Mouse (Mus musculus): Measurements from ENCODE around the gene Accsl. TPM values are rescaled to one million over a fixed set of nuclear protein-coding genes. Genes with fewer than 3 reads are reported as not detected.

The Accsl gene
- polyA plus RNA-seq, 1 experiment from 2014 or later: 0.15 TPM

- 0 out of 2 replicates have a peak, but pooled peaks have one; percentile 23 for ATAC-seq (ENCODE audit: insufficient read depth, low FRiP score)
- Histone ChIP-seq H3K9me3 (replicated peaks; ENCODE audit: control insufficient read depth, low read length) (no peaks in the 10 kb centered on the region), H3K4me3 (replicated peaks; ENCODE audit: low read length) (no peak overlapping the region), H3K36me3 (ENCODE audit: control insufficient read depth, insufficient read depth, low read length) (no peaks in the 10 kb centered on the region), H3K4me2 (ENCODE audit: low read depth, low read length) (no peak overlapping the region), H3K27me3 (ENCODE audit: control insufficient read depth, insufficient read depth, low read length) (no peaks in the 10 kb centered on the region), H3K27ac (ENCODE audit: low read length) (no peak overlapping the region), H3K9ac (ENCODE audit: low read length) (no peak overlapping the region), H3K4me1 (ENCODE audit: control insufficient read depth, insufficient read depth, low read length) (peaks cover 5% of the 10 kb centered on the region)
- 40% methylated on average over 4 of the region's 4 CpGs for WGBS
These were observed 1.9 kb upstream of the Accsl start for GRCm38 (mm10) chr2:93870842-93871241.

- 82% methylated on average over 11 of the region's 11 CpGs for WGBS
- Histone ChIP-seq H3K4me3 (replicated peaks; ENCODE audit: low read length) (no peak overlapping the region), H3K9me3 (replicated peaks; ENCODE audit: control insufficient read depth, low read length) (no peaks in the 10 kb centered on the region), H3K27me3 (ENCODE audit: control insufficient read depth, insufficient read depth, low read length) (no peaks in the 10 kb centered on the region), H3K9ac (ENCODE audit: low read length) (no peak overlapping the region), H3K4me2 (ENCODE audit: low read depth, low read length) (no peak overlapping the region), H3K36me3 (ENCODE audit: control insufficient read depth, insufficient read depth, low read length) (no peaks in the 10 kb centered on the region), H3K4me1 (ENCODE audit: control insufficient read depth, insufficient read depth, low read length) (peaks cover 2% of the 10 kb centered on the region; the same call in 1 of the 2 replicates), H3K27ac (ENCODE audit: low read length) (no peak overlapping the region)
- ATAC-seq (ENCODE audit: insufficient read depth, low FRiP score): no peak
These were observed 391 bp downstream of the Accsl start for GRCm38 (mm10) chr2:93868566-93868965.

- Histone ChIP-seq H3K9ac (ENCODE audit: low read length) (no peak overlapping the region), H3K36me3 (ENCODE audit: control insufficient read depth, insufficient read depth, low read length) (no peaks in the 10 kb centered on the region), H3K4me3 (replicated peaks; ENCODE audit: low read length) (no peak overlapping the region), H3K27me3 (ENCODE audit: control insufficient read depth, insufficient read depth, low read length) (no peaks in the 10 kb centered on the region), H3K4me2 (ENCODE audit: low read depth, low read length) (no peak overlapping the region), H3K9me3 (replicated peaks; ENCODE audit: control insufficient read depth, low read length) (no peaks in the 10 kb centered on the region), H3K4me1 (ENCODE audit: control insufficient read depth, insufficient read depth, low read length) (no peaks in the 10 kb centered on the region), H3K27ac (ENCODE audit: low read length) (no peak overlapping the region)
- 72% methylated on average over 4 of the region's 4 CpGs for WGBS
- ATAC-seq (ENCODE audit: insufficient read depth, low FRiP score): no peak
These were observed 5.7 kb downstream of the Accsl start for GRCm38 (mm10) chr2:93863229-93863628.

- H3K4me3 ChIP-seq (replicated peaks; ENCODE audit: low read length): no peak overlapping the region
- H3K27me3 ChIP-seq (ENCODE audit: control insufficient read depth, insufficient read depth, low read length): no peaks in the 10 kb centered on the region
- no peaks in the 10 kb centered on the region for H3K36me3 ChIP-seq (ENCODE audit: control insufficient read depth, insufficient read depth, low read length)
- H3K4me2 ChIP-seq (ENCODE audit: low read depth, low read length): no peak overlapping the region
- no peak overlapping the region for H3K27ac ChIP-seq (ENCODE audit: low read length)
- 0 out of 2 replicates have a peak, but pooled peaks cover 4% of the 10 kb centered on the region for H3K4me1 ChIP-seq (ENCODE audit: control insufficient read depth, insufficient read depth, low read length)
- ATAC-seq (ENCODE audit: insufficient read depth, low FRiP score): no peak
- WGBS: 70% methylated on average over 12 of the region's 12 CpGs
- no peak overlapping the region for H3K9ac ChIP-seq (ENCODE audit: low read length)
- no peaks in the 10 kb centered on the region for H3K9me3 ChIP-seq (replicated peaks; ENCODE audit: control insufficient read depth, low read length)
These were observed 10.1 kb downstream of the Accsl start for GRCm38 (mm10) chr2:93858845-93859244.

- no peak overlapping the region for H3K4me3 ChIP-seq (replicated peaks; ENCODE audit: low read length)
- H3K4me1 ChIP-seq (ENCODE audit: control insufficient read depth, insufficient read depth, low read length): peaks cover 16% of the 10 kb centered on the region
- H3K9me3 ChIP-seq (replicated peaks; ENCODE audit: control insufficient read depth, low read length): no peaks in the 10 kb centered on the region
- no peak overlapping the region for H3K4me2 ChIP-seq (ENCODE audit: low read depth, low read length)
- 84% methylated on average over 1 of the region's 1 CpGs for WGBS
- ATAC-seq (ENCODE audit: insufficient read depth, low FRiP score): no peak
- H3K9ac ChIP-seq (ENCODE audit: low read length): no peak overlapping the region
- H3K27me3 ChIP-seq (ENCODE audit: control insufficient read depth, insufficient read depth, low read length): no peaks in the 10 kb centered on the region
- no peak overlapping the region for H3K27ac ChIP-seq (ENCODE audit: low read length)
- no peaks in the 10 kb centered on the region for H3K36me3 ChIP-seq (ENCODE audit: control insufficient read depth, insufficient read depth, low read length)
These were observed 17.7 kb downstream of the Accsl start for GRCm38 (mm10) chr2:93851303-93851702.

GRCm38 (mm10) chr2:93850317-93850944, 18.5 kb downstream of the Accsl start:
- Histone ChIP-seq H3K4me2 (ENCODE audit: low read depth, low read length) (peak overlapping the region; percentile 88), H3K27ac (ENCODE audit: low read length) (no peak overlapping the region), H3K4me1 (ENCODE audit: control insufficient read depth, insufficient read depth, low read length) (peaks cover 13% of the 10 kb centered on the region), H3K27me3 (ENCODE audit: control insufficient read depth, insufficient read depth, low read length) (no peaks in the 10 kb centered on the region), H3K9me3 (replicated peaks; ENCODE audit: control insufficient read depth, low read length) (no peaks in the 10 kb centered on the region), H3K9ac (ENCODE audit: low read length) (no peak overlapping the region), H3K4me3 (replicated peaks; ENCODE audit: low read length) (no peak overlapping the region), H3K36me3 (ENCODE audit: control insufficient read depth, insufficient read depth, low read length) (no peaks in the 10 kb centered on the region)
- WGBS: 43% methylated on average over 13 of the region's 13 CpGs
- no peak for ATAC-seq (ENCODE audit: insufficient read depth, low FRiP score)

- 1% methylated on average over 28 of the region's 28 CpGs for WGBS
- Histone ChIP-seq H3K4me2 (ENCODE audit: low read depth, low read length) (peak within 1 kb of the TSS; percentile 88), H3K9me3 (replicated peaks; ENCODE audit: control insufficient read depth, low read length) (no peaks in the 10 kb centered on the region), H3K4me3 (replicated peaks; ENCODE audit: low read length) (peak within 1 kb of the TSS; percentile 57), H3K4me1 (ENCODE audit: control insufficient read depth, insufficient read depth, low read length) (peaks cover 12% of the 10 kb centered on the region), H3K27me3 (ENCODE audit: control insufficient read depth, insufficient read depth, low read length) (no peaks in the 10 kb centered on the region), H3K9ac (ENCODE audit: low read length) (peak within 1 kb of the TSS; percentile 84), H3K36me3 (ENCODE audit: control insufficient read depth, insufficient read depth, low read length) (no peaks in the 10 kb centered on the region), H3K27ac (ENCODE audit: low read length) (peak within 1 kb of the TSS; percentile 85)
- peak; percentile 82 for ATAC-seq (ENCODE audit: insufficient read depth, low FRiP score)
These were observed 19.4 kb downstream of the Accsl start, which contains the start of gene Accs for GRCm38 (mm10) chr2:93849505-93850089. Gene Accs (minus strand): TSS chr2:93849943.

- H3K9me3 ChIP-seq (replicated peaks; ENCODE audit: control insufficient read depth, low read length): no peaks in the 10 kb centered on the region
- no peak for ATAC-seq (ENCODE audit: insufficient read depth, low FRiP score)
- H3K27me3 ChIP-seq (ENCODE audit: control insufficient read depth, insufficient read depth, low read length): no peaks in the 10 kb centered on the region
- H3K9ac ChIP-seq (ENCODE audit: low read length): no peak overlapping the region
- H3K27ac ChIP-seq (ENCODE audit: low read length): no peak overlapping the region
- 90% methylated on average over 3 of the region's 3 CpGs for WGBS
- no peak overlapping the region for H3K4me2 ChIP-seq (ENCODE audit: low read depth, low read length)
- H3K4me1 ChIP-seq (ENCODE audit: control insufficient read depth, insufficient read depth, low read length): no peaks in the 10 kb centered on the region
- peaks cover 20% of the 10 kb centered on the region for H3K36me3 ChIP-seq (ENCODE audit: control insufficient read depth, insufficient read depth, low read length)
- no peak overlapping the region for H3K4me3 ChIP-seq (replicated peaks; ENCODE audit: low read length)
These were observed 27.6 kb downstream of the Accsl start for GRCm38 (mm10) chr2:93841349-93841748.

GRCm38 (mm10) chr2:93840109-93840508, 28.8 kb downstream of the Accsl start:
- Histone ChIP-seq H3K9ac (ENCODE audit: low read length) (no peak overlapping the region), H3K9me3 (replicated peaks; ENCODE audit: control insufficient read depth, low read length) (no peaks in the 10 kb centered on the region), H3K4me3 (replicated peaks; ENCODE audit: low read length) (no peak overlapping the region), H3K4me2 (ENCODE audit: low read depth, low read length) (no peak overlapping the region), H3K27me3 (ENCODE audit: control insufficient read depth, insufficient read depth, low read length) (no peaks in the 10 kb centered on the region), H3K4me1 (ENCODE audit: control insufficient read depth, insufficient read depth, low read length) (no peaks in the 10 kb centered on the region), H3K27ac (ENCODE audit: low read length) (no peak overlapping the region), H3K36me3 (ENCODE audit: control insufficient read depth, insufficient read depth, low read length) (peaks cover 20% of the 10 kb centered on the region)
- WGBS: 85% methylated on average over 6 of the region's 6 CpGs
- ATAC-seq (ENCODE audit: insufficient read depth, low FRiP score): no peak

Measured in stomach, embryonic 16.5 days (tissue).